Mouse (Mus musculus): ENCODE data around the gene Zfp667. TPM values are rescaled to one million over a fixed set of nuclear protein-coding genes. Genes with fewer than 3 reads are reported as not detected.
"Not testable (repeated sequence)": the region's sequence is repeated elsewhere in the genome, so short reads cannot be mapped to it uniquely, and the experiment has no call there.

Zfp667 gene
- total and polyA plus RNA-seq, 3 experiments = 0.51 to 0.87 (median 0.58) TPM

GRCm38 (mm10) chr7:6285842-6286705 lies at the start of gene Zfp667 (continued):
- no peak for TF ChIP-seq MAFK (IDR thresholded peaks at IDR 0.05; ENCODE audit: insufficient replicate concordance, low read length)

GRCm38 (mm10) chr7:6239787-6240186 lies 46.6 kb upstream of the Zfp667 start:
- Histone ChIP-seq H3K79me2 (replicated peaks; ENCODE audit: control insufficient read depth, extremely low read depth, insufficient read depth, poor library complexity, severe bottlenecking) (no peaks in the 10 kb centered on the region), H3K4me1 (ENCODE audit: control insufficient read depth in 1 of 2, insufficient read depth in 2 of 2) (no peaks in the 10 kb centered on the region), H3K9ac (ENCODE audit: insufficient read depth, low read depth) (no peak overlapping the region), H3K9me3 (replicated peaks; ENCODE audit: low read length) (no peaks in the 10 kb centered on the region), H3K27me3 (replicated peaks) (peaks cover 44% of the 10 kb centered on the region), H3K36me3 (replicated peaks in 1 of 2; ENCODE audit: control insufficient read depth in 1 of 2, insufficient read depth in 1 of 2, low read length in 1 of 2) (no peaks in the 10 kb centered on the region), H3K4me3 (replicated peaks in 1 of 3; ENCODE audit: low read depth in 2 of 3, low read length in 2 of 3, poor library complexity in 1 of 3) (no peak overlapping the region), H3K4me2 (ENCODE audit: insufficient read depth, low read depth, poor library complexity, severe bottlenecking) (no peak overlapping the region), H3K27ac (ENCODE audit: insufficient read depth, low read depth) (no peak overlapping the region)
- dilution Hi-C loops (cut with MboI; ENCODE audit: extremely low pct_ligation_motif_present, extremely low pct_unique_long_range_greater_than_20kb, low sequenced_read_pairs) (no loop called here), in situ Hi-C loops (cut with MboI; ENCODE audit: low pct_ligation_motif_present, low pct_unique_long_range_greater_than_20kb, low sequenced_read_pairs) (no loop called here)
- TF ChIP-seq POLR2AphosphoS2 (IDR thresholded peaks at IDR 0.05; ENCODE audit: low read depth, low read length) = no peak
- TF ChIP-seq BHLHE40 (IDR thresholded peaks at IDR 0.05; ENCODE audit: low read depth, low read length) = no peak
- no peak for TF ChIP-seq EP300 (IDR thresholded peaks at IDR 0.05; ENCODE audit: low read length)
- no peak for TF ChIP-seq ZNF384 (IDR thresholded peaks at IDR 0.05; ENCODE audit: low read depth, low read length)
- TF ChIP-seq ELF1 (IDR thresholded peaks at IDR 0.05; ENCODE audit: low read depth, low read length) = no peak
- no peak for TF ChIP-seq MXI1 (IDR thresholded peaks at IDR 0.05; ENCODE audit: low read depth, low read length)
- no peak for TF ChIP-seq MAZ (IDR thresholded peaks at IDR 0.05; ENCODE audit: low read depth, low read length)
- TF ChIP-seq TCF12 (IDR thresholded peaks at IDR 0.05; ENCODE audit: low read depth, low read length) = no peak
- no peak for TF ChIP-seq ZMIZ1 (IDR thresholded peaks at IDR 0.05; ENCODE audit: low read depth, low read length)
- no peak for TF ChIP-seq JUN (IDR thresholded peaks at IDR 0.05; ENCODE audit: insufficient read depth, low read depth, low read length)
- no peak for DNase-seq (ENCODE audit: extremely low read depth)

- H3K36me3 ChIP-seq (replicated peaks in 1 of 2; ENCODE audit: control insufficient read depth in 1 of 2, insufficient read depth in 1 of 2, low read length in 1 of 2); H3K27ac ChIP-seq (ENCODE audit: insufficient read depth, low read depth); H3K9me3 ChIP-seq (replicated peaks; ENCODE audit: low read length); H3K9ac ChIP-seq (ENCODE audit: insufficient read depth, low read depth); H3K4me1 ChIP-seq (ENCODE audit: control insufficient read depth in 1 of 2, insufficient read depth in 2 of 2); in situ Hi-C loops (cut with MboI; ENCODE audit: low pct_ligation_motif_present, low pct_unique_long_range_greater_than_20kb, low sequenced_read_pairs); H3K79me2 ChIP-seq (replicated peaks; ENCODE audit: control insufficient read depth, extremely low read depth, insufficient read depth, poor library complexity, severe bottlenecking); H3K4me3 ChIP-seq (replicated peaks in 1 of 3; ENCODE audit: low read depth in 2 of 3, low read length in 2 of 3, poor library complexity in 1 of 3); dilution Hi-C loops (cut with MboI; ENCODE audit: extremely low pct_ligation_motif_present, extremely low pct_unique_long_range_greater_than_20kb, low sequenced_read_pairs); H3K4me2 ChIP-seq (ENCODE audit: insufficient read depth, low read depth, poor library complexity, severe bottlenecking): not testable (repeated sequence)
- peaks cover 46% of the 10 kb centered on the region for H3K27me3 ChIP-seq (replicated peaks)
- peak; percentile 54 for DNase-seq (ENCODE audit: extremely low read depth)
- TF ChIP-seq SMC3 (IDR thresholded peaks at IDR 0.05; ENCODE audit: low read depth, low read length) (peak; percentile 51), CTCF (conservative IDR thresholded peaks at IDR 0.05 in 1 of 2, IDR thresholded peaks at IDR 0.05 in 1 of 2; ENCODE audit: low read depth in 2 of 2, low read length in 2 of 2) (peak; percentile 4 to 69; a peak in 2 of 4 replicates), RAD21 (IDR thresholded peaks at IDR 0.05; ENCODE audit: low read depth, low read length) (peak; percentile 49)
These were observed 45.4 kb upstream of the Zfp667 start for GRCm38 (mm10) chr7:6240841-6241425.
